Mouse (Mus musculus) thymus, adult 2 months (tissue): ENCODE measurements around the gene Hprt. TPM values are rescaled to one million over a fixed set of nuclear protein-coding genes. Genes with fewer than 3 reads are reported as not detected.

Experiments used
- DNase-seq: peaks from one replicate; pipeline ENCODE4 v3.0.0; 2021
- H3K27ac ChIP-seq: fragments of 200-500 bp; 2 replicates; pipeline ENCODE4 v1.5.1; 2012; ENCODE audit warnings: low read length, control low read depth; ENCODE audit not compliant: control insufficient read depth, insufficient read depth
- H3K27me3 ChIP-seq: fragments of 200-500 bp; 2 replicates; pipeline ENCODE4 v1.6.1; 2012; ENCODE audit warnings: mild to moderate bottlenecking, low read length, moderate library complexity, mixed read lengths; ENCODE audit not compliant: control insufficient read depth, insufficient read depth
- H3K36me3 ChIP-seq: fragments of 200-500 bp; 2 replicates; pipeline ENCODE4 v1.6.1; 2012; ENCODE audit warnings: mild to moderate bottlenecking, low read length, moderate library complexity; ENCODE audit not compliant: control insufficient read depth, insufficient read depth
- H3K4me1 ChIP-seq: fragments of 200-500 bp; replicated peaks from 2 replicates; pipeline ENCODE4 v1.6.1; 2012; ENCODE audit warnings: low read length; ENCODE audit not compliant: control insufficient read depth, insufficient read depth
- H3K4me3 ChIP-seq: fragments of 200-500 bp; 2 replicates; pipeline ENCODE4 v1.5.1; 2012; ENCODE audit warnings: mild to moderate bottlenecking, low read length, control low read depth, moderate library complexity; ENCODE audit not compliant: control insufficient read depth, insufficient read depth
- CTCF ChIP-seq: fragments of 200-500 bp; IDR thresholded peaks from 2 replicates; pipeline ENCODE4 v1.5.1; 2012; ENCODE audit warnings: mild to moderate bottlenecking, control low read depth, low read length, moderate library complexity, borderline replicate concordance; ENCODE audit not compliant: control insufficient read depth, poor library complexity, insufficient read depth; ENCODE audit errors: extremely low read depth
- POLR2A ChIP-seq: fragments of 200-500 bp; IDR thresholded peaks from 2 replicates; pipeline ENCODE4 v1.6.1; 2012; ENCODE audit warnings: mild to moderate bottlenecking, low read length, control low read depth, moderate library complexity; ENCODE audit not compliant: control insufficient read depth, poor library complexity, insufficient read depth; ENCODE audit errors: extremely low read depth
- WGBS: fragments of 180-500 bp; shearing (Covaris S2); methylation state at CpG from one replicate; pipeline ENCODE4 v1.1.7; 2018; 5-methylcytosine and 5-hydroxymethylcytosine counted together
- polyA plus RNA-seq: library from polyadenylated mRNA; depleted of rRNA; stranded (reverse); fragments of >200 nt; gene quantifications from 2 replicates; pipeline ENCODE4 v1.2.3, GENCODE M21; 2012; rRNA removed

Hprt gene
- 19.6 and 20.7 TPM in 2 replicates for polyA plus RNA-seq

DNA sequence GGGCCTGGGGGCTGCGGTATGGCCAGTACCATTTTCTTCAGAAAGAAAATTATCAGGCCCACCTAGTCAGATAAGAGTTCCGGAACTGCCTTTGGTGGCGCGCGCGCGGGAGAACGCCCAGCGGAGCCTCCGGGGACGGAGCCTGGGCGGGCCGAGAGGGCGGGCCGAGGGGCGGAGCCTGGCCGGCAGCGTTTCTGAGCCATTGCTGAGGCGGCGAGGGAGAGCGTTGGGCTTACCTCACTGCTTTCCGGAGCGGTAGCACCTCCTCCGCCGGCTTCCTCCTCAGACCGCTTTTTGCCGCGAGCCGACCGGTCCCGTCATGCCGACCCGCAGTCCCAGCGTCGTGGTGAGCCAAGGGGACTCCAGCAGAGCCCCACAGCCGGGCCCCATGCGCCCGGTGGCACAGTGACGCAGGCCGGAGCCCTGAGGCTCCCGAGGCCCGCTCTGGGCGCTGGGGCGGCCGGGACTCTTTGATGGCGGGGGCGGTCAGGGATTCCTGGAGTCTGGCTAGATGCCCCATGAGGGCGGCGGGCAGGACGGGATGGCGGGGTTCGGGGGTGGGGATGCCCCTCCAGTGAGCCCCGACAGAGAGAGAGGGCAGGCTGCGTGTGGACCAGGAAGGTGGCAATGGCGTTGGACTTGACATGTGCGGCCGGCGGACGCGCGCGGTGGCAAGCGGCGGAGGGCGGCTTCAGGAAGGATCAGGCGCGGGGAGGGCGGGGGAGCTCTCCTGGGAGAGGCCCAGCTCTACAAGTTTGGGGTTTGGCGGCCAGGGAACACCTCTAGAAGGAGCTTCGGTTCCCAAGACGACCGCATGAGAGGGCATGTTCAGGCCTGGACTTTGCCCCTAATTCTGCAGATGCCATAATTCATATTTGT lies at the start of gene Hprt:
Hprt (plus strand) TSS at position 233 of the 879 bp plus-strand sequence.
- Histone ChIP-seq H3K4me3 (peak within 1 kb of the TSS; percentile 88), H3K36me3 (no peaks in the 10 kb centered on the region), H3K4me1 (no peaks in the 10 kb centered on the region), H3K27me3 (no peaks in the 10 kb centered on the region), H3K27ac (peak within 1 kb of the TSS; percentile 32; the same call in 1 of the 2 replicates)
- WGBS, result under 1% methylated on average over 70 of the region's 72 CpGs
- peak; percentile 87 for DNase-seq
- TF ChIP-seq POLR2A (peak; percentile 71), CTCF (no peak)

- DNase-seq, result no peak
- no peak overlapping the region for H3K4me3 ChIP-seq
- H3K27me3 ChIP-seq, result no peaks in the 10 kb centered on the region
- WGBS, result 97% methylated on average over 5 of the region's 5 CpGs
- no peak overlapping the region for H3K27ac ChIP-seq
- no peaks in the 10 kb centered on the region for H3K4me1 ChIP-seq
- peaks cover 31% of the 10 kb centered on the region for H3K36me3 ChIP-seq
- TF ChIP-seq CTCF (no peak), POLR2A (no peak)
Observed at GRCm38 (mm10) chrX:52945509-52945908, 42.4 kb upstream of the Hprt start.

- TF ChIP-seq POLR2A (no peak), CTCF (no peak)
- Histone ChIP-seq H3K36me3 (peaks cover 21% of the 10 kb centered on the region), H3K27me3 (no peaks in the 10 kb centered on the region), H3K27ac (no peak overlapping the region), H3K4me1 (no peaks in the 10 kb centered on the region), H3K4me3 (no peak overlapping the region)
- peak; percentile 9 for DNase-seq
- WGBS, result 64% methylated on average over 2 of the region's 2 CpGs
Observed at GRCm38 (mm10) chrX:52949713-52950112, 38.2 kb upstream of the Hprt start.

DNA sequence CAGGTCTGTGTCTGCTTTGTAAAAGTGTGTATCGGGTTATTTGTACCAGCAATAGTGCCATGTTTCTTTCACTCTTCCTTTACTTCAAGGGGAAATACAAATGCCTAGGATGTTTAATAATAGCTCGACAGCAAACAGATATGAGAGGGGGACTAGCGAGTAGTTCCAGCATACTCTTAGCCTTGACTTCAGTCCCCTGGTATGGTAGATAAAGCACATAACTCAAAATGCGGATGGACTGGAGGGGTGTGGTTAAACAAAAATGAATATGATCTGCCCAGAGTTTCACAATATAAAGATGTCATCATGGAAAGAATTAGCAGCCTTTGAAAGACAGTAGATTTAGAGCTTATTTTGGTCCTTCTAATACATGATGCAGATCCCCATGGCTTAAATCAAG lies 31.0 kb upstream of the Hprt start:
- 96% methylated on average over 4 of the region's 4 CpGs for WGBS
- Histone ChIP-seq H3K4me1 (no peaks in the 10 kb centered on the region), H3K27ac (no peak overlapping the region), H3K4me3 (no peak overlapping the region), H3K27me3 (no peaks in the 10 kb centered on the region), H3K36me3 (no peaks in the 10 kb centered on the region; the same call in 1 of the 2 replicates)
- DNase-seq, result no peak
- TF ChIP-seq CTCF (no peak), POLR2A (no peak)

DNA sequence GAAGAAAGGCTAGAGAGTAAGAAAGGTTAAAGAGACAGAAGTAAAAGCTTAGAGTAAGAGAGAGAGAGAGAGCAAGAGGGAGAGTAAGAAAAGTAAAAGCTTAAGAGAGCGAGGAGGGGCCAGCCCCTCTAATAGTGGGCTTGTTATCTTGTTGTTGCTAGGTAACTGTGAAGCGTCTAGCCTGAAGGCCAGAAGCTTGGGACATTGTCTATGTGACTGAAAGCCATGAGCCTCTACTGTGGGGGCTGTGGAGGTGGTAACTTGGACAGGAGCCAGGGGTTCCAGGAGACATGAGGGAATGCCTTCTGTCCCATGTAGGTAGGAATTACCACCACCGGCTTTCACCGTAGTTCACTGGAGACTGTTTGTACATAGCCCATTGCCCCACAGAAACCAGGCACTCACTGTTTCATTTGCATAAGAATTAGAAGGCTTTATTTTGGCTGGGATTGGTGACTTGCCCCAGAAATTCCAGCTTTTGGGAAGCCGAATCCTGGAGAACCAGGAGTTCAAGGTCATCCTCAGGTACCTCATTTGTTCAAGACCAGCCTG lies 26.3 kb upstream of the Hprt start:
- Histone ChIP-seq H3K4me1 (no peaks in the 10 kb centered on the region), H3K36me3 (no peaks in the 10 kb centered on the region), H3K27me3 (no peaks in the 10 kb centered on the region), H3K4me3 (no peak overlapping the region), H3K27ac (no peak overlapping the region)
- no peak for DNase-seq
- WGBS, result 97% methylated on average over 5 of the region's 5 CpGs
- TF ChIP-seq POLR2A, result no peak
- TF ChIP-seq CTCF, result no peak

DNA sequence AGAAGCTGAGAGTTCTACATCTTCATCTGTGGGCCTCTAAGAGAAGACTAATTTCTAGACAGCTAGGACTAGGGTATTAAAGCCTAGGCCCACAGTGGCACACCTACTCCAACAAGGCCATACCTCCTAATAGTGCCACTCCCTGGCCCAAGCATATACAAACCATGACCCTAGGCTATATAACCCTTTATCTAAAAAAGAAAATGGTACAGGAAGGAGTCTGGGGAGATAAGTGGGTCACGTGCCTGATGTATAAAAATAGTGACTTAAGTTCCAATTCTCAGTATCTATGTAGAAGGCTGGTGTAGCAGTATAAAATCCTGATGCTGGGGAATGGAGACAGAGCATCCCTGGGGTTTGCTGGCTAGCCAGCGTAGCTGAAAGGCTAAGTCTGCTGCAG lies 22.8 kb upstream of the Hprt start:
- DNase-seq, result no peak
- no peaks in the 10 kb centered on the region for H3K4me1 ChIP-seq
- no peak for TF ChIP-seq CTCF
- 98% methylated on average over 2 of the region's 2 CpGs for WGBS
- H3K27me3 ChIP-seq, result no peaks in the 10 kb centered on the region
- H3K4me3 ChIP-seq, result no peak overlapping the region
- H3K36me3 ChIP-seq, result no peaks in the 10 kb centered on the region
- H3K27ac ChIP-seq, result no peak overlapping the region
